21 mouse cellular contexts compared by ENCODE assay signal in genomic region chr8:119881301-119881700, GRCm38 (mm10). TPM values are rescaled to one million over a fixed set of nuclear protein-coding genes. Genes with fewer than 3 reads are reported as not detected.
"Had no signal": no experiment of that assay in that cellular context is flagged by ENCODE, and none has a peak within 500 bp of the region (broad histone marks: within the 10 kb centered on the region; RNA-seq: fewer than 3 reads in every experiment).

No protein-coding gene starts in this region.

- H3K27me3 ChIP-seq: intestine, embryonic 15.5 days; lung, embryonic 15.5 days; midbrain, embryonic 13.5 days; neural tube, embryonic 13.5 days; stomach, embryonic 15.5 days had no signal

- H3K4me3 ChIP-seq: hindbrain, embryonic 13.5 days; intestine, embryonic 15.5 days; left cerebral cortex, adult 2 months; liver, embryonic 13.5 days; lung, embryonic 15.5 days; megakaryocyte, embryonic 14.5 days; midbrain, embryonic 10.5 days; midbrain, embryonic 13.5 days; myocyte; neural tube, embryonic 13.5 days; stomach, embryonic 15.5 days had no signal

- DNase-seq: kidney, postnatal 10 days; layer of hippocampus, postnatal 36 days; liver, embryonic 13.5 days; retina, postnatal 1 day; right cerebral cortex, postnatal 25 days; spleen, adult 18-20 months; thymus, postnatal 25 days had no signal

- ATAC-seq: hindbrain, embryonic 16.5 days; intestine, embryonic 15.5 days; midbrain, embryonic 13.5 days; midbrain, embryonic 16.5 days had no signal

- H3K4me2 ChIP-seq: hindbrain, embryonic 13.5 days; intestine, embryonic 15.5 days; liver, embryonic 13.5 days; lung, embryonic 15.5 days; midbrain, embryonic 13.5 days; neural tube, embryonic 13.5 days; stomach, embryonic 15.5 days had no signal

- H3K36me3 ChIP-seq: liver, embryonic 13.5 days; lung, embryonic 15.5 days; stomach, embryonic 15.5 days had no signal

- H3K9me3 ChIP-seq: hindbrain, embryonic 13.5 days; intestine, embryonic 15.5 days; liver, embryonic 13.5 days; lung, embryonic 15.5 days; megakaryocyte, embryonic 14.5 days; midbrain, embryonic 10.5 days; midbrain, embryonic 13.5 days; neural tube, embryonic 13.5 days; stomach, embryonic 15.5 days had no signal

- H3K27ac ChIP-seq: hindbrain, embryonic 13.5 days; intestine, embryonic 15.5 days; left cerebral cortex, adult 2 months; liver, embryonic 13.5 days; lung, embryonic 15.5 days; midbrain, embryonic 10.5 days; midbrain, embryonic 13.5 days; neural tube, embryonic 13.5 days; stomach, embryonic 15.5 days had no signal

- H3K9ac ChIP-seq: hindbrain, embryonic 13.5 days; intestine, embryonic 15.5 days; liver, embryonic 13.5 days; lung, embryonic 15.5 days; midbrain, embryonic 13.5 days; neural tube, embryonic 13.5 days; stomach, embryonic 15.5 days had no signal

RNA-seq across cellular contexts. Expression of gene Gm20388, which starts 29.3 kb away (rescaled TPM):
- polyA plus RNA-seq: intestine, embryonic 15.5 days; limb, embryonic 11.5 days; liver, embryonic 13.5 days; stomach, embryonic 15.5 days; thymus, postnatal 0 days had no signal
